Mouse (Mus musculus): ENCODE results near the gene Ttbk1.

DNA sequence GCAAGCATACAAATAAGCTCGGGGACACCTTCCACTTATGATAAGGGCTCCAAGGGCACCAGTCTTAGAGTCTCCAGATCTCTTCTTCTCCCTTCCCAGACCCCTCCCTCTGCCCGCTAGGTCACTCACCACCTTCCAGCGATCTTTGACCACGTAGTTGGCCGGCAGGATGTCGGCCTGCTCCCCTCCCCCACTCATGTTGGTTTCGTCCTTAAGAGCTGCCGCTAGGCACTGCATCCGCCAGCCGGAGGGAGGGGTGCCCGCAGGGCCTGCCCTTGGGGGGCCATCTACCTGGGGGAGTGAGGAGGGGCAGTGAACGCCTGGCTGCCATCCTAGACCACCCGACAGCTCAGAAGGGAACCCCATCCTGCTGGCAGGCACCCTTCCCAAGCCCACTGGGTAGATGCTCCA lies 3.4 kb downstream of the Ttbk1 start:
- no peak for TF ChIP-seq CTCF (IDR thresholded peaks at IDR 0.05; ENCODE audit: extremely low read depth, insufficient read length, insufficient replicate concordance, low read depth, low read length)
- no peak for TF ChIP-seq POLR2A (IDR thresholded peaks at IDR 0.05; ENCODE audit: low read depth, low read length)
